Mouse (Mus musculus) cortical plate, adult 2 months (tissue): ENCODE data around the gene Vamp8.

Source experiments
- CTCF ChIP-seq: fragments of 200-500 bp; IDR thresholded peaks from 2 replicates; pipeline ENCODE4 v1.5.1; 2011; ENCODE audit warnings: mild to moderate bottlenecking, control low read depth, low read length; ENCODE audit not compliant: insufficient read depth; ENCODE audit errors: extremely low read depth
- POLR2A ChIP-seq: fragments of 200-500 bp; IDR thresholded peaks from 2 replicates; pipeline ENCODE4 v1.6.1; 2011; ENCODE audit warnings: mild to moderate bottlenecking, low read length, control low read depth; ENCODE audit not compliant: insufficient read depth; ENCODE audit errors: extremely low read depth

DNA sequence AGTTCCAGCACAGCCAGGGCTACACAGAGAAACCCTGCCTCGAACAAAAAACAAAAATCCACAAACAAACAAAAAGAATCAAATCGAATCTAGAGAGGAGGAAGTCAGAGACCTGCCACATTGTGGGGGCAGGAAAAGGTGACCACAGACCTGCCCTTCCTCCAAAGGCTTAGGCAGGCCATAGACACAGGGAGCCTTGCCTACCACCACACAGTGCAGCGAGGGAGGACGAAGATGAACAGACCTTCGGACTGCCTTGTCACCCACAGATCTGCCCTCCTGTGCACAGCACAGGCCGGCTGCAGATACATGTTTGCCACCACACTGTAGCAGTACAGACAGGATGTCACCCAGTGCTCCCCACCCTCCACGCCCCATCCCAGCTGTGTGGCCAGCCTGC lies 20.0 kb upstream of the Vamp8 start:
- TF ChIP-seq CTCF (no peak), POLR2A (no peak)
